Mouse (Mus musculus): ENCODE measurements around the gene Phldb2. TPM values are rescaled to one million over a fixed set of nuclear protein-coding genes. Genes with fewer than 3 reads are reported as not detected.
A peak's percentile ranks its signal among the peaks of the same experiment; 100 is the strongest.

The Phldb2 gene
- polyA plus RNA-seq, 1 experiment = 2.6 TPM

- Histone ChIP-seq H3K4me1 (ENCODE audit: control insufficient read depth, insufficient read depth, insufficient read length, low read length) (peaks cover 2% of the 10 kb centered on the region; the same call in 1 of the 2 replicates), H3K4me3 (ENCODE audit: insufficient read depth, low read depth, low read length) (no peak overlapping the region), H3K27ac (replicated peaks; ENCODE audit: low read depth, low read length) (peak overlapping the region; percentile 69)
Observed at GRCm38 (mm10) chr16:45756855-45757254, 196.5 kb downstream of the Phldb2 start.

GRCm38 (mm10) chr16:45743591-45744144 is 209.7 kb downstream of the Phldb2 start:
- Histone ChIP-seq H3K4me3 (ENCODE audit: insufficient read depth, low read depth, low read length) (no peak overlapping the region), H3K27ac (replicated peaks; ENCODE audit: low read depth, low read length) (no peak overlapping the region), H3K4me1 (ENCODE audit: control insufficient read depth, insufficient read depth, insufficient read length, low read length) (no peaks in the 10 kb centered on the region)

- peaks cover 4% of the 10 kb centered on the region for H3K4me1 ChIP-seq (ENCODE audit: control insufficient read depth, insufficient read depth, insufficient read length, low read length)
- H3K4me3 ChIP-seq (ENCODE audit: insufficient read depth, low read depth, low read length) = peak within 1 kb of the TSS; percentile 100
- peak within 1 kb of the TSS; percentile 98 for H3K27ac ChIP-seq (replicated peaks; ENCODE audit: low read depth, low read length)
Observed at GRCm38 (mm10) chr16:45742615-45743476, 210.6 kb downstream of the Phldb2 start, which contains the start of gene Abhd10. TSS of gene Abhd10 (minus strand) at chr16:45742955.

GRCm38 (mm10) chr16:45737880-45738279 is 215.5 kb downstream of the Phldb2 start:
- peaks cover 6% of the 10 kb centered on the region for H3K4me1 ChIP-seq (ENCODE audit: control insufficient read depth, insufficient read depth, insufficient read length, low read length)
- no peak overlapping the region for H3K4me3 ChIP-seq (ENCODE audit: insufficient read depth, low read depth, low read length)
- H3K27ac ChIP-seq (replicated peaks; ENCODE audit: low read depth, low read length) = no peak overlapping the region

GRCm38 (mm10) chr16:45736724-45737123 is 216.7 kb downstream of the Phldb2 start:
- H3K27ac ChIP-seq (replicated peaks; ENCODE audit: low read depth, low read length) = no peak overlapping the region
- H3K4me3 ChIP-seq (ENCODE audit: insufficient read depth, low read depth, low read length) = no peak overlapping the region
- H3K4me1 ChIP-seq (ENCODE audit: control insufficient read depth, insufficient read depth, insufficient read length, low read length) = peaks cover 6% of the 10 kb centered on the region

- Histone ChIP-seq H3K27ac (replicated peaks; ENCODE audit: low read depth, low read length) (0 out of 2 replicates have a peak overlapping the region, but pooled peaks have one; percentile 21), H3K4me1 (ENCODE audit: control insufficient read depth, insufficient read depth, insufficient read length, low read length) (no peaks in the 10 kb centered on the region)
Observed at GRCm38 (mm10) chr16:45729163-45729562, 224.2 kb downstream of the Phldb2 start.

GRCm38 (mm10) chr16:45724742-45725102 is 228.7 kb downstream of the Phldb2 start:
- Histone ChIP-seq H3K4me1 (ENCODE audit: control insufficient read depth, insufficient read depth, insufficient read length, low read length) (no peaks in the 10 kb centered on the region), H3K4me3 (ENCODE audit: insufficient read depth, low read depth, low read length) (peak overlapping the region; percentile 37), H3K27ac (replicated peaks; ENCODE audit: low read depth, low read length) (no peak overlapping the region)

More at GRCm38 (mm10) chr16:45729163-45729562, 224.2 kb downstream of the Phldb2 start:
- no peak overlapping the region for H3K4me3 ChIP-seq (ENCODE audit: insufficient read depth, low read depth, low read length)

GRCm38 (mm10) chr16:45724061-45724741 is 229.2 kb downstream of the Phldb2 start, which contains the start of gene Tagln3:
TSS of gene Tagln3 (minus strand) at chr16:45724608.
- Histone ChIP-seq H3K4me1 (ENCODE audit: control insufficient read depth, insufficient read depth, insufficient read length, low read length) (no peaks in the 10 kb centered on the region), H3K27ac (replicated peaks; ENCODE audit: low read depth, low read length) (no peak within 1 kb of the TSS), H3K4me3 (ENCODE audit: insufficient read depth, low read depth, low read length) (peak within 1 kb of the TSS; percentile 37)

- H3K4me1 ChIP-seq (ENCODE audit: control insufficient read depth, insufficient read depth, insufficient read length, low read length) = no peaks in the 10 kb centered on the region
- H3K27ac ChIP-seq (replicated peaks; ENCODE audit: low read depth, low read length) = no peak overlapping the region
- no peak overlapping the region for H3K4me3 ChIP-seq (ENCODE audit: insufficient read depth, low read depth, low read length)
Observed at GRCm38 (mm10) chr16:45723172-45723901, 230.1 kb downstream of the Phldb2 start.

GRCm38 (mm10) chr16:45722460-45722951 is 230.9 kb downstream of the Phldb2 start:
- Histone ChIP-seq H3K27ac (replicated peaks; ENCODE audit: low read depth, low read length) (no peak overlapping the region), H3K4me1 (ENCODE audit: control insufficient read depth, insufficient read depth, insufficient read length, low read length) (no peaks in the 10 kb centered on the region), H3K4me3 (ENCODE audit: insufficient read depth, low read depth, low read length) (no peak overlapping the region)

GRCm38 (mm10) chr16:45720022-45720630 is 233.3 kb downstream of the Phldb2 start:
- H3K4me1 ChIP-seq (ENCODE audit: control insufficient read depth, insufficient read depth, insufficient read length, low read length) = no peaks in the 10 kb centered on the region
- H3K27ac ChIP-seq (replicated peaks; ENCODE audit: low read depth, low read length) = no peak overlapping the region
- no peak overlapping the region for H3K4me3 ChIP-seq (ENCODE audit: insufficient read depth, low read depth, low read length)

GRCm38 (mm10) chr16:45718296-45718695 is 235.1 kb downstream of the Phldb2 start:
- no peak overlapping the region for H3K4me3 ChIP-seq (ENCODE audit: insufficient read depth, low read depth, low read length)
- H3K27ac ChIP-seq (replicated peaks; ENCODE audit: low read depth, low read length) = no peak overlapping the region
- no peaks in the 10 kb centered on the region for H3K4me1 ChIP-seq (ENCODE audit: control insufficient read depth, insufficient read depth, insufficient read length, low read length)

- H3K27ac ChIP-seq (replicated peaks; ENCODE audit: low read depth, low read length) = no peak overlapping the region
- H3K4me1 ChIP-seq (ENCODE audit: control insufficient read depth, insufficient read depth, insufficient read length, low read length) = no peaks in the 10 kb centered on the region
- no peak overlapping the region for H3K4me3 ChIP-seq (ENCODE audit: insufficient read depth, low read depth, low read length)
Observed at GRCm38 (mm10) chr16:45714489-45715150, 238.8 kb downstream of the Phldb2 start.

GRCm38 (mm10) chr16:45713878-45714277 is 239.5 kb downstream of the Phldb2 start:
- Histone ChIP-seq H3K4me1 (ENCODE audit: control insufficient read depth, insufficient read depth, insufficient read length, low read length) (no peaks in the 10 kb centered on the region), H3K27ac (replicated peaks; ENCODE audit: low read depth, low read length) (no peak overlapping the region), H3K4me3 (ENCODE audit: insufficient read depth, low read depth, low read length) (no peak overlapping the region)

Data from brown adipose tissue, adult 24 weeks (tissue).